ENCODE assay signal across 20 mouse cellular contexts in the genomic region with DNA sequence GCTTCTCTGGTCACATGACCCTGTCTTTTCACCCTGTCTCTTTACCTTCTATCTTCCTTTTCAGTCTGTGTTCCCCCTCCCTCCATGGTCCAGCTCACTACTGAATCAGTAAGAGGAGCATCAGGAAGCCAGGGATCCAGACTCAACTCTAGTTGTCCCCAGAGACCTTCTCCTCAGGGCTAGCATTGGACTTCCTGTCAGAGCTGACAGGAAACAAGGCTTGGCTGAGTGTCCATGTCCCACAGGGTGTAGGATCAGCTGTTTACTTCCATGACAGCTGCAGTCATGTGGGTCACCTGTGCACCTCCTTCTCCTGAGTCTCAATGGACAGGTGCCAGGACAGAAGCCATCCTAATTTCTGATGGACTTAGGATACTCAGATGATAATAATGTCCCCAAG. TPM values are rescaled to one million over a fixed set of nuclear protein-coding genes. Genes with fewer than 3 reads are reported as not detected.
A peak's percentile ranks its signal among the peaks of the same experiment; 100 is the strongest.
DNase-seq lines count a peak whose midpoint lies in the region; ATAC-seq lines count a peak whose summit lies in the region.
"Not testable (repeated sequence)": the region's sequence is repeated elsewhere in the genome, so short reads cannot be mapped to it uniquely, and the experiment has no call there.
"Had no signal": no experiment of that assay in that cellular context is flagged by ENCODE, and none has a peak within 500 bp of the region (broad histone marks: within the 10 kb centered on the region; RNA-seq: fewer than 3 reads in every experiment).

No protein-coding gene starts in this region.

- not testable (repeated sequence) for H3K9ac ChIP-seq in intestine, embryonic 14.5 days (ENCODE audit: low read length)

- H3K27me3 ChIP-seq in intestine, embryonic 14.5 days (replicated peaks; ENCODE audit: control insufficient read depth, insufficient read depth, low read length) = not testable (repeated sequence)

- not testable (repeated sequence) for H3K9me3 ChIP-seq in intestine, embryonic 14.5 days (ENCODE audit: control insufficient read depth, low read length)

- peak; percentile 92 for DNase-seq in heart, adult 11 months
- DNase-seq in heart, adult 8-10 months (ENCODE audit: low spot score) = peak; percentile 17
- peak; percentile 6 for DNase-seq in intestine, embryonic 14.5 days (ENCODE audit: low spot score)

- H3K4me1 ChIP-seq in intestine, embryonic 14.5 days (replicated peaks; ENCODE audit: control insufficient read depth, insufficient read depth, low read length) = not testable (repeated sequence)

- not testable (repeated sequence) for H3K27ac ChIP-seq in intestine, embryonic 14.5 days (ENCODE audit: low read depth)

- H3K4me2 ChIP-seq in intestine, embryonic 14.5 days (ENCODE audit: low read length) = not testable (repeated sequence)

- not testable (repeated sequence) for H3K36me3 ChIP-seq in intestine, embryonic 14.5 days (ENCODE audit: control insufficient read depth, insufficient read depth, low read length)

- not testable (repeated sequence) for H3K4me3 ChIP-seq in intestine, embryonic 14.5 days (ENCODE audit: low read depth, low read length)

- ATAC-seq in intestine, embryonic 14.5 days (replicated peaks; ENCODE audit: low FRiP score, low TSS enrichment, low read depth) = not testable (repeated sequence)

RNA-seq across cellular contexts. Expression of a gene that starts 8.0 kb away (rescaled TPM):
- not detected for total RNA-seq in heart, adult 8-10 months (2022)
- polyA plus RNA-seq in intestine, embryonic 14.5 days (2014; fragmentation: Nextera tagmentation; extraction: Ambion mirVana) = not detected in 2 replicates
- total RNA-seq: adrenal gland, adult 18-20 months; adrenal gland, adult 2 months; adrenal gland, adult 8-10 months; adrenal gland, postnatal 10 days; adrenal gland, postnatal 14 days; adrenal gland, postnatal 25 days; adrenal gland, postnatal 36 days; adrenal gland, postnatal 4 days; CH12.LX; ES-E14; MEL had no signal
- polyA plus RNA-seq: activated CD4-positive, CD25-positive, alpha-beta regulatory T cell, adult 4 months; adrenal gland, adult 2 months; brain, embryonic 14.5 days; C2C12; CD4-positive, CD25-positive, alpha-beta regulatory T cell, adult 4 months; G1E; Patski had no signal

RNA-seq across cellular contexts. Expression of a gene that starts 39.9 kb away (rescaled TPM):
- not detected for total RNA-seq in heart, adult 8-10 months (2022)
- not detected in 2 replicates for polyA plus RNA-seq in intestine, embryonic 14.5 days (2014; fragmentation: Nextera tagmentation; extraction: Ambion mirVana)
- total RNA-seq: adrenal gland, adult 18-20 months; adrenal gland, adult 2 months; adrenal gland, adult 8-10 months; adrenal gland, postnatal 10 days; adrenal gland, postnatal 14 days; adrenal gland, postnatal 25 days; adrenal gland, postnatal 36 days; adrenal gland, postnatal 4 days; CH12.LX; ES-E14; G1E; MEL had no signal
- polyA plus RNA-seq: activated CD4-positive, CD25-positive, alpha-beta regulatory T cell, adult 4 months; adrenal gland, adult 2 months; brain, embryonic 14.5 days; C2C12; CD4-positive, CD25-positive, alpha-beta regulatory T cell, adult 4 months; G1E; Patski had no signal

Comparison
In these comparisons a context has a peak if more than half of its experiments do, and no peak if none do; other contexts are left out.
1. DNase-seq: peak in every context shown above with its lines; median percentile 92 in heart, adult 11 months; 17 in heart, adult 8-10 months; 6 in intestine, embryonic 14.5 days.